Mouse (Mus musculus) mouse embryonic stem cell (cell line): ENCODE measurements around the gene Ubash3a.

Experiments
- in situ Hi-C, 2 experiments: fragments of 300-500 bp; cut with MboI; formaldehyde crosslinking; loops; 1 replicate in 1 of 2; 3 replicates in 1 of 2; pipeline ENCODE4 v1.14.3; 2019 to 2020; ENCODE audit warnings: low sequenced_read_pairs in 2 of 2, low pct_unique_long_range_greater_than_20kb in 1 of 2, mixed read lengths in 1 of 2; ENCODE audit not compliant: unreplicated experiment in 1 of 2

Gene Ubash3a

DNA sequence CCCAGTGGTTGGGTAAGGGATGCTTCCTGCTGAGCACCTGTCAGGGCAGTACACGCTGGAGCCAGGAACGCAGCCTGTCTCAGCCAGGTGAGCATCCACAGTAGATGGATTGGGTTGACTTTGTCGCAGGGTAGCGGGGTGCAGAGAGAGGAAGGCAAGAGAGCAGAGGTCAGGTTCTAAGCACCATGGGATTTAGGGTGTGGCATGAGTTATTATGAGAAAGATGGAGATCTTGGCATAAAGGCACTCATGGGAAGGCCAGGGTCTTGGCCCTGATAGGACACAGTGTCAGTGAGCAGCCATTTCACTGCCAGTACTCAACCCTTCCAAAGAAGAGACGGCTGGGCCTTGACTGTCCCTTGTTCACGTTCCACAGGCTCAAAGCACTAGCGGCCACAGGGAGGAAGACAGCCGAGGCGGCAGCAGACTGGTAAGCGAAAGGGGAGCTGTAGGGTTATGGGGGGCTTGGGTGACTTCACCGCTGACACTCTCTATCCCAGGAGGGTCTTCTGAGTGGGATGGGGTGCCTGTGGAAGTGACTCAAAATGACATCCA lies 1.8 kb downstream of the Ubash3a start:
- in situ Hi-C loops: no loop called here

- in situ Hi-C loops: no loop called here
Observed at GRCm38 (mm10) chr17:31210299-31210698, 2.6 kb downstream of the Ubash3a start.

DNA sequence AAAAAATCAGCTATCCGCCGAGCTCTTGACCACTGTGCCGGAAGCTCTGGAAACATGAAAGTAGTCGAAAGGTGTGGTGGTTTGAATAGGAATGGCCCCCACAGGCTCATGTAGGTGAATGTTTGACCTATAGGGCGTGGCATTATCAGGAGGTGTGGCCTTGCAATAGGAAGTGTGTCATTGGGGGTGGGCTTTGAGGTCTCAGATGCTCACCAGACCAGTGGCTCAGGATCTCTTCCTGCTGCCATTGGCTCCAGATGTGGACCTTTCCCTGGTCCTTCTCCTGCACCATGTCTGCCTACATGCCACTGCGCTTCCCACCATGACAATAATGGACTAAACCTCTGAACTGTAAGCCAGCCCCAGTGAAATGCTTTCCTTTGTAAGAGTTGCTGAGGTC lies 4.2 kb downstream of the Ubash3a start:
- in situ Hi-C loops: no loop called here

DNA sequence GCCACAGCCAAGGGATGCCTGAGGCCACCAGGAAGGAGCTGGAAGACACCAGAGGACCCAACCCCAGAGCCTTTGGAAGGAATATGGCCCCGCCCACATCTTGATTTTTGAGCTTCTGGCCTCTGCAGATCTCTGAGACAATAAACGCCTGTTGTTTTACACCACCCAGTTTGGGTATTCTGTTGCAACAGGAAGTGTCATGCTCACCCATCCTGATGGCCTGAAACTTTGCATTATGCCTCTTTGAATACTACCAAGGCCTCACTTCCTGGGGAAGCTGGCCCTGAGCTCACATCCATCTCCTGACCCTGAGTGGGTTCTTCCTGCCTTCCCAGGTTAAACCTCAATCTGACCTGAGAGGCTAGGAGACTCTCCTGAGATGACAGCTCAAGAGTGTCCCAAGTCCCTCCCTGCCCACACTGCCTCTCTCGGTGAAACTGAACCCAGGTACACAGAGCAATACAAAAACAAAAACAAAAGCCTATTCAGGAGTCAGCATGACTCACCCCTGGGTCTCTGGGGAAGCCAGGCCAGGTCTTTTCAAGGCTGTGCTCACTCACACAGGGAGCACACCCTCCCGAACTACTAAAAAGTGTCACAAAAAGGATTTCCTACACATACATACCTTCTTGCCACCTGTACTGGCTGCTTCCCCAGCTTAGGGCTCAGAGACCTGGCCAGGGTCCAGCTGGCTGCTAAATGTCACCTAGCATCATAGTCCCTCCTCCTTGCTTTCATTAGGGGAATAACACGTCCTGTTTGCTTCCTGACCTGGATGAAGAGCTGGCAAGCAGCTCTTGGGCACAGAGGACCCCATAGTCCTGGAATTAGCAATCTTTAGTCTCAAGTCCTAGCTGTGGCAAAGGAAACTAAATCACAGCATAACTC lies 8.6 kb downstream of the Ubash3a start:
- in situ Hi-C loops: no loop called here

DNA sequence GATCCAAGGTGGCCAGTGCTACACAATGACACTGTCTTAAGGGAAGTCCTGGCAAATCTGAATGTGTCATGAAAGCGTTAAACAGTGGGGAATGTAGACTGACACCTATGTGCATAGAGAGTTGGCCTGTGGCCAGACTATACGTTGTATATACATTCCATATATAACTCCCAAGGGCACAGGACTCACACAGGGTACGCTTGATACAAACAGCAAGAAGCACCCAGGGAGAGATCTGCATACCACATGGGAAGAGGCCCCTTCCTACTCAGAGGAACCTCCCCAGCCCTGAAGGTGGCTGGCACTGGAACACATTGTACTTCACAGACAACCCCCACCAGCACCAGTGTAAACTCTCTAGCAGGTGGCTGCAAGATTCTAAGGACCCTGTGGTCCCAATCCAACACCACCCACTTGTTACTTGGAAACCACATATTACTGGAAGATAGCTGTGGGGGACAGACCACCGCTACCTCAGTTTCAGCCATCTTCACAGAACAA lies 15.2 kb downstream of the Ubash3a start:
- in situ Hi-C loops: no loop called here

DNA sequence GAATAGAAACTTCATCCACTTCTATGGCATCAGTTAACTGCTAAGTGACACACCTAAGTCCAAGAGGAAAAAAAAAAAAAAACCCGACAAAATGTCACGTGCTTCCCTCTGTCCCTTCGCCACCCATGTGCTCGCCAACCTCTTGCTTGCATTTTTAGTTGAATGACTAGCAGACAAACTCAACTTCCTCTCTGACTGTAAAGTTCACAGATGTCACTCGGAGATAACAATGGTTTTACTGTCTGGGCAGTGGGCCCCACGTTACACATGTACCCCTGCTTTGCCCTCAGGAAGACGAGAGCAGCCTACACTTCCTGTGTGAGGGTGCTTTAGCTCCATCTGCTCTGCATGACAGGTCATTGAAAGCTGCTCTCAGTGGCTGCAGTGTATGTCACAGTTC lies 16.2 kb downstream of the Ubash3a start:
- in situ Hi-C loops: no loop called here

DNA sequence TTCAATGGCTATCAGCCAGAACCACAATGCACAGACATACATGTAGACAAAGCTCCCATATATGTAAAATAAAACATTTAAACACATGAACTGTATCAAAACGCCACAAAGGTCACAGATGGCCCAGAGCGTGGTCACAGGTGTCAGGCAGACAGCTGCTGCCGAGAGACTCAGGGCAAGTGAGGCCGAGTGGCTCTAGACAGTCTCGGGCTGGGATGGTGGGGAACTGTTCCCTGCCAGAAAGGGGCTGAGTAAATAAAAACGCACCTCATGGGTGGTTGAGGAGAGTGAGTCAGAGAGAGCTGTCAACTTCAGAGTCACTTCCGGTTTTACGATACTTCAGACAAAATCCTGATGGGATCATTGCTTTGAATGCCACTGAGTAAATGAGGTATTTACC lies 16.9 kb downstream of the Ubash3a start:
- in situ Hi-C loops: no loop called here

- in situ Hi-C loops: no loop called here
Observed at GRCm38 (mm10) chr17:31226368-31226767, 18.7 kb downstream of the Ubash3a start.

- in situ Hi-C loops: no loop called here
Observed at GRCm38 (mm10) chr17:31226931-31227330, 19.3 kb downstream of the Ubash3a start.

DNA sequence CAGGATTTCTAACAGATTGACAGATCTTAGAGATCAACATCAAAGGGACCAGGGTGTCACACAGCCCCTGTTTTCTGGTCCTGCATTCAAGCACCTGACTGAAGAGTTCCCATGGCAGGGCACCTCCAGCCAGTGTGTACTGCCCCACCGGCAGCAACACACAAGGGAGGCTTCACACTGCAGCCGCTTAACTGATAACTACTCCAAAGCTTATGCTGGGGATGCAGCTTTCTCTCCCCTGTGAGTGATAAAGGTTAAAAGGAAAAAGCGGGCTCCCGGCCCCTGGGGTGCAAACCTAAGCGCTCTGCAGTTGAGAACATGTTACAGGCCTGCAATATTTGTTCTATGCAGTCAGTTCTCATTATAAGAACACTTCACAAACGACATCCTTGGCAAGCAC lies 24.1 kb downstream of the Ubash3a start:
- in situ Hi-C loops: no loop called here

GRCm38 (mm10) chr17:31232251-31233010 lies 24.8 kb downstream of the Ubash3a start:
- in situ Hi-C loops: no loop called here

DNA sequence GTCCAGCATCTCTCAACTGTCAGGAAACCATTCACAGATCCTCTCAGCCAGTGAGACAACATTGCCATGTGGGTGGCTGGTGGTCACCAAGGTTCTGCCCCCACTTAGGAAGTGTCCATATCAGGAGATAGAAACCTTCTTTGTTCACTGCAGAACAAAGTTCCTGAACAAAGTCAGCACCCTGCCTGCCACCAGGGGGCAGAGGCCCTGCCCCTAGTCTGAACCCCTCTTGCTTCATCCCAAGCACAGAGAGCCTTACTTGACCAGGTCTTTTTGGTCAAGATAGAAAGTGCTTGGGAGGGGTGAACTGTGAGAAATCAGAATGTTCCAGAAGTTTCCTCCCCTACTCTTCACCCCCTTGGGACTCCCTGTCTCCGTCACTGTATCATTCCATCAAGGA lies 28.2 kb downstream of the Ubash3a start:
- in situ Hi-C loops: no loop called here

DNA sequence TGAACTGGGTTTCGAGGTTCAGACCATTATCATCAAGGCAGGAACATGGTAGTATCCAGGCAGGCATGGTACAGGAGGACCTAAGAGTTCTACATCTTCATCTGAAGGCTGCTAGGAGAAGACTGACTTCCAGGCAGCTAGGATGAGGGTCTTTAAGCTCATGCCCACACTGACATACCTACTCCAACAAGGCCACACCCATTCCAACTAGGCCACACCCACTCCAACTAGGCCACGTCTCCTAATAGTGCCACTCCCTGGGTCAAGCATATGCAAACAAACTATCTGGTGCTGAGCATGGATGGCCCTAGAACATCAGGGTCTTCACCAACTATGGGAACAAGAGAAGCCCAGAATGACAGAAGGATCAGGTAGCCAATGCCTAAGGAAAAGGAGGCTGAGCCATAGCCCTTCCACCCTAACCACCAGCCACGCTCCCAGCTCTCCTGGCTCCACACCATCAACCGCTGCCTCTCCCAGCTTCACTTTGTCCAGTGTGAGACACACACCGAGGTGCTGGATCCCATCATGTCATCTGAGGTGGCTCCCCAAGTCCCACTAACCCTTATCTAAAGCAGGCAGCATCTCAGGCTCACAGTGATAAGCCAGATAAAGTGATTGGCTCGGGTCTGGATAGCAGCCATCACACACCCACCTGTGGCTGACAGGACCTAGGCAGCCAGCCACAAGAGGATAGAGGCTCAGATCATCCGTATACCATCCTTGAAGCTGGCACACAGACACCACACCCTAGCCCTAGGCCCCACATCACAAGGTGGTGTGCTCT lies 30.8 kb downstream of the Ubash3a start:
- in situ Hi-C loops: no loop called here

- in situ Hi-C loops: no loop called here
Observed at GRCm38 (mm10) chr17:31241156-31241555, 33.5 kb downstream of the Ubash3a start.

- in situ Hi-C loops: no loop called here
Observed at GRCm38 (mm10) chr17:31242764-31243163, 35.1 kb downstream of the Ubash3a start.

GRCm38 (mm10) chr17:31245321-31245720 lies 37.6 kb downstream of the Ubash3a start:
- in situ Hi-C loops: no loop called here

- in situ Hi-C loops: no loop called here
Observed at GRCm38 (mm10) chr17:31247144-31247543, 39.5 kb downstream of the Ubash3a start.

DNA sequence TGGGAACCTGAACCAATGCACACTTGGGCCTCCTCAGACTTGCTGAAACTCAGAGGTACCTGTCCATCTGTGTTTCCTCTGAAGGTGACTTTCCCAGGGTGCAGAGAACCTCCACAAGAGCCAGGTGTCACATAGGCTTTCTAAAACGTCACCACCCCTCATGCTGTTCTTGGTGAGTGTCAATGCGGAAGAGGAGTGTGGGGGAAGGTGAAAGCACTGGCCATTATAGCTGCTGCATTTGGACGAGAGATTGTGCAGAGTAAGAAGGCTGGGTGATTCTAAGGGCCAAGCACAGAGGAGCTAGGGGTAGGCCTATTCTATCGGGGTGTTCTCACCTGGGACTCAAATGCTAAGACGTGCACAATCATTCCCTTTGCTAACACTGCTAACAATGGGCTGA lies 46.3 kb downstream of the Ubash3a start:
- in situ Hi-C loops: no loop called here
